Mouse (Mus musculus) limb, embryonic 11.5 days (tissue): Measurements from ENCODE around the gene Tvp23a. TPM values are rescaled to one million over a fixed set of nuclear protein-coding genes. Genes with fewer than 3 reads are reported as not detected.

ENCODE experiments used
- ATAC-seq: fragments of 200-750 bp; cut with Nextera tagmentation; 2 replicates; pipeline ENCODE4 v1.8.0; 2017; ENCODE audit warnings: low read depth; ENCODE audit not compliant: insufficient number of reproducible peaks, low FRiP score, low TSS enrichment
- DNase-seq: peaks from one replicate; pipeline ENCODE4 v3.0.0-alpha.2; 2015; ENCODE audit warnings: low spot score
- H3K27ac ChIP-seq: fragments of 300-500 bp; sonication (generic); replicated peaks from 2 replicates; pipeline ENCODE4 v1.5.1; 2014; ENCODE audit warnings: low read depth, mild to moderate bottlenecking, low read length
- H3K27me3 ChIP-seq: fragments of 300-500 bp; sonication (generic); 2 replicates; pipeline ENCODE4 v1.6.1; 2014; ENCODE audit warnings: mild to moderate bottlenecking, low read length, mixed read lengths; ENCODE audit not compliant: control insufficient read depth, insufficient read depth
- H3K36me3 ChIP-seq: fragments of 300-500 bp; sonication (generic); 2 replicates; pipeline ENCODE4 v1.6.1; 2014; ENCODE audit warnings: mild to moderate bottlenecking, low read length, moderate library complexity, mixed read lengths; ENCODE audit not compliant: control insufficient read depth, insufficient read depth
- H3K4me1 ChIP-seq: fragments of 300-500 bp; sonication (generic); 2 replicates; pipeline ENCODE4 v1.6.1; 2014; ENCODE audit warnings: low read length, mixed read lengths; ENCODE audit not compliant: control insufficient read depth, insufficient read depth
- H3K4me2 ChIP-seq: fragments of 300-500 bp; sonication (generic); 2 replicates; pipeline ENCODE4 v1.6.1; 2014; ENCODE audit warnings: low read depth, mild to moderate bottlenecking, moderate library complexity; ENCODE audit not compliant: severe bottlenecking
- H3K4me3 ChIP-seq: fragments of 300-500 bp; sonication (generic); 2 replicates; pipeline ENCODE4 v1.5.1; 2014; ENCODE audit warnings: low read depth, low read length
- H3K9ac ChIP-seq: fragments of 300-500 bp; sonication (generic); 2 replicates; pipeline ENCODE4 v1.6.1; 2014; ENCODE audit warnings: mild to moderate bottlenecking, low read length
- H3K9me3 ChIP-seq: fragments of 300-500 bp; sonication (generic); 2 replicates; pipeline ENCODE4 v1.6.1; 2016; ENCODE audit warnings: low read length; ENCODE audit not compliant: control insufficient read depth
- WGBS: fragments of 180-500 bp; shearing (Covaris S2); extraction: QIAGEN DNeasy Blood & Tissue Kit; methylation state at CpG from one replicate; pipeline ENCODE4 v1.1.7; 2014; 5-methylcytosine and 5-hydroxymethylcytosine counted together
- polyA plus RNA-seq: library from polyadenylated mRNA; unstranded; fragments of >200 nt; fragmentation: Nextera tagmentation; extraction: Ambion mirVana; gene quantifications from 2 replicates; pipeline ENCODE4 v1.2.1, GENCODE M21; 2014

The Tvp23a gene
- polyA plus RNA-seq, 1 experiment from 2014 or later, result 19.4 TPM

- H3K4me2 ChIP-seq, result no peak overlapping the region
- H3K9ac ChIP-seq, result no peak overlapping the region
- 83% methylated on average over 8 of the region's 8 CpGs for WGBS
- ATAC-seq (no peak), DNase-seq (no peak)
- no peaks in the 10 kb centered on the region for H3K4me1 ChIP-seq
- peaks cover 13% of the 10 kb centered on the region for H3K27me3 ChIP-seq
- H3K36me3 ChIP-seq, result no peaks in the 10 kb centered on the region
- H3K4me3 ChIP-seq, result no peak overlapping the region
- no peaks in the 10 kb centered on the region for H3K9me3 ChIP-seq
- H3K27ac ChIP-seq, result no peak overlapping the region
Measured at GRCm38 (mm10) chr16:10487895-10488493, 40.8 kb upstream of the Tvp23a start.

- Histone ChIP-seq H3K4me1 (no peaks in the 10 kb centered on the region), H3K27me3 (peaks cover 13% of the 10 kb centered on the region), H3K27ac (no peak overlapping the region), H3K4me2 (no peak overlapping the region), H3K4me3 (no peak overlapping the region), H3K9ac (no peak overlapping the region), H3K9me3 (no peaks in the 10 kb centered on the region), H3K36me3 (no peaks in the 10 kb centered on the region)
- no peak for DNase-seq
- ATAC-seq, result no peak
- WGBS, result 71% methylated on average over 3 of the region's 3 CpGs
Measured at GRCm38 (mm10) chr16:10486993-10487392, 39.8 kb upstream of the Tvp23a start.

- Histone ChIP-seq H3K9me3 (0 out of 2 replicates have a peak, but pooled peaks cover 3% of the 10 kb centered on the region), H3K9ac (no peak overlapping the region), H3K4me1 (no peaks in the 10 kb centered on the region), H3K4me2 (no peak overlapping the region), H3K36me3 (no peaks in the 10 kb centered on the region), H3K27ac (no peak overlapping the region), H3K27me3 (no peaks in the 10 kb centered on the region), H3K4me3 (no peak overlapping the region)
- WGBS, result 76% methylated on average over 4 of the region's 4 CpGs
- ATAC-seq (no peak), DNase-seq (no peak)
Measured at GRCm38 (mm10) chr16:10482343-10482742, 35.2 kb upstream of the Tvp23a start.

GRCm38 (mm10) chr16:10479857-10480256 lies 32.7 kb upstream of the Tvp23a start, which contains the start of gene Ciita:
Ciita (plus strand) TSS chr16:10480059.
- H3K9ac ChIP-seq, result no peak within 1 kb of the TSS
- no peaks in the 10 kb centered on the region for H3K27me3 ChIP-seq
- H3K36me3 ChIP-seq, result no peaks in the 10 kb centered on the region
- no peaks in the 10 kb centered on the region for H3K4me1 ChIP-seq
- H3K4me2 ChIP-seq, result no peak within 1 kb of the TSS
- H3K27ac ChIP-seq, result no peak within 1 kb of the TSS
- H3K9me3 ChIP-seq, result 0 out of 2 replicates have a peak, but pooled peaks cover 3% of the 10 kb centered on the region
- ATAC-seq (no peak), DNase-seq (no peak)
- WGBS, result 76% methylated on average over 5 of the region's 5 CpGs
- no peak within 1 kb of the TSS for H3K4me3 ChIP-seq

GRCm38 (mm10) chr16:10475919-10476318 lies 28.8 kb upstream of the Tvp23a start:
- no peak overlapping the region for H3K9ac ChIP-seq
- no peak overlapping the region for H3K4me2 ChIP-seq
- no peaks in the 10 kb centered on the region for H3K27me3 ChIP-seq
- H3K9me3 ChIP-seq, result no peaks in the 10 kb centered on the region
- ATAC-seq, result no peak
- H3K27ac ChIP-seq, result no peak overlapping the region
- DNase-seq, result no peak
- WGBS, result 75% methylated on average over 2 of the region's 2 CpGs
- H3K36me3 ChIP-seq, result no peaks in the 10 kb centered on the region
- H3K4me1 ChIP-seq, result no peaks in the 10 kb centered on the region
- H3K4me3 ChIP-seq, result no peak overlapping the region

GRCm38 (mm10) chr16:10474956-10475355 lies 27.8 kb upstream of the Tvp23a start:
- Histone ChIP-seq H3K4me2 (no peak overlapping the region), H3K27me3 (no peaks in the 10 kb centered on the region), H3K27ac (no peak overlapping the region), H3K36me3 (no peaks in the 10 kb centered on the region), H3K4me1 (no peaks in the 10 kb centered on the region), H3K9me3 (no peaks in the 10 kb centered on the region), H3K4me3 (no peak overlapping the region), H3K9ac (no peak overlapping the region)
- DNase-seq (no peak), ATAC-seq (no peak)
- WGBS, result 74% methylated on average over 3 of the region's 3 CpGs

GRCm38 (mm10) chr16:10471950-10472349 lies 24.8 kb upstream of the Tvp23a start:
- WGBS, result 89% methylated on average over 3 of the region's 3 CpGs
- H3K9me3 ChIP-seq, result no peaks in the 10 kb centered on the region
- H3K27me3 ChIP-seq, result no peaks in the 10 kb centered on the region
- no peak overlapping the region for H3K4me2 ChIP-seq
- H3K4me3 ChIP-seq, result no peak overlapping the region
- no peaks in the 10 kb centered on the region for H3K4me1 ChIP-seq
- ATAC-seq (no peak), DNase-seq (no peak)
- H3K9ac ChIP-seq, result no peak overlapping the region
- H3K36me3 ChIP-seq, result no peaks in the 10 kb centered on the region
- H3K27ac ChIP-seq, result no peak overlapping the region

- WGBS, result 85% methylated on average over 1 of the region's 1 CpGs
- ATAC-seq (no peak), DNase-seq (no peak)
- Histone ChIP-seq H3K9me3 (no peaks in the 10 kb centered on the region), H3K4me2 (no peak overlapping the region), H3K9ac (no peak overlapping the region), H3K4me3 (no peak overlapping the region), H3K36me3 (no peaks in the 10 kb centered on the region), H3K27me3 (no peaks in the 10 kb centered on the region), H3K27ac (no peak overlapping the region), H3K4me1 (peaks cover 5% of the 10 kb centered on the region; the same call in 1 of the 2 replicates)
Measured at GRCm38 (mm10) chr16:10468201-10468600, 21.0 kb upstream of the Tvp23a start.
